Mouse (Mus musculus): ENCODE data around the gene Il4ra. TPM values are rescaled to one million over a fixed set of nuclear protein-coding genes. Genes with fewer than 3 reads are reported as not detected.

Il4ra gene
- polyA plus RNA-seq, 1 experiment: 23.0 TPM

GRCm38 (mm10) chr7:125541026-125541425 lies 10.9 kb upstream of the Il4ra start:
- WGBS: 26% methylated on average over 1 of the region's 1 CpGs
- Histone ChIP-seq H3K4me1 (ENCODE audit: control insufficient read depth, insufficient read depth, low read length) (peaks cover 18% of the 10 kb centered on the region), H3K4me3 (replicated peaks; ENCODE audit: control insufficient read depth, low read depth, low read length) (no peak overlapping the region), H3K27ac (ENCODE audit: control insufficient read depth, insufficient read depth, low read depth, low read length, poor library complexity) (no peak overlapping the region)
- no peak for TF ChIP-seq POLR2A (IDR thresholded peaks at IDR 0.05; ENCODE audit: borderline replicate concordance, control insufficient read depth, low read depth, low read length)
- TF ChIP-seq CTCF (IDR thresholded peaks at IDR 0.05; ENCODE audit: control insufficient read depth, insufficient read depth, low read length): no peak

GRCm38 (mm10) chr7:125541821-125542220 lies 10.1 kb upstream of the Il4ra start:
- H3K4me3 ChIP-seq (replicated peaks; ENCODE audit: control insufficient read depth, low read depth, low read length): no peak overlapping the region
- no peak overlapping the region; the same call in 1 of the 2 replicates for H3K27ac ChIP-seq (ENCODE audit: control insufficient read depth, insufficient read depth, low read depth, low read length, poor library complexity)
- H3K4me1 ChIP-seq (ENCODE audit: control insufficient read depth, insufficient read depth, low read length): peaks cover 18% of the 10 kb centered on the region
- TF ChIP-seq POLR2A (IDR thresholded peaks at IDR 0.05; ENCODE audit: borderline replicate concordance, control insufficient read depth, low read depth, low read length) (no peak), CTCF (IDR thresholded peaks at IDR 0.05; ENCODE audit: control insufficient read depth, insufficient read depth, low read length) (no peak)
- WGBS: 17% methylated on average over 2 of the region's 2 CpGs

GRCm38 (mm10) chr7:125542335-125543050 lies 9.4 kb upstream of the Il4ra start:
- Histone ChIP-seq H3K4me1 (ENCODE audit: control insufficient read depth, insufficient read depth, low read length) (peaks cover 18% of the 10 kb centered on the region), H3K27ac (ENCODE audit: control insufficient read depth, insufficient read depth, low read depth, low read length, poor library complexity) (peak overlapping the region; percentile 64), H3K4me3 (replicated peaks; ENCODE audit: control insufficient read depth, low read depth, low read length) (no peak overlapping the region)
- TF ChIP-seq CTCF (IDR thresholded peaks at IDR 0.05; ENCODE audit: control insufficient read depth, insufficient read depth, low read length): no peak
- no peak for TF ChIP-seq POLR2A (IDR thresholded peaks at IDR 0.05; ENCODE audit: borderline replicate concordance, control insufficient read depth, low read depth, low read length)
- 49% methylated on average over 11 of the region's 11 CpGs for WGBS

GRCm38 (mm10) chr7:125543497-125543896 lies 8.4 kb upstream of the Il4ra start:
- WGBS: 45% methylated on average over 3 of the region's 3 CpGs
- Histone ChIP-seq H3K4me1 (ENCODE audit: control insufficient read depth, insufficient read depth, low read length) (peaks cover 18% of the 10 kb centered on the region), H3K27ac (ENCODE audit: control insufficient read depth, insufficient read depth, low read depth, low read length, poor library complexity) (no peak overlapping the region), H3K4me3 (replicated peaks; ENCODE audit: control insufficient read depth, low read depth, low read length) (no peak overlapping the region)
- TF ChIP-seq POLR2A (IDR thresholded peaks at IDR 0.05; ENCODE audit: borderline replicate concordance, control insufficient read depth, low read depth, low read length): no peak
- TF ChIP-seq CTCF (IDR thresholded peaks at IDR 0.05; ENCODE audit: control insufficient read depth, insufficient read depth, low read length): no peak

GRCm38 (mm10) chr7:125545331-125545730 lies 6.6 kb upstream of the Il4ra start:
- Histone ChIP-seq H3K27ac (ENCODE audit: control insufficient read depth, insufficient read depth, low read depth, low read length, poor library complexity) (no peak overlapping the region), H3K4me3 (replicated peaks; ENCODE audit: control insufficient read depth, low read depth, low read length) (no peak overlapping the region), H3K4me1 (ENCODE audit: control insufficient read depth, insufficient read depth, low read length) (peaks cover 13% of the 10 kb centered on the region)
- WGBS: 80% methylated on average over 7 of the region's 7 CpGs
- TF ChIP-seq CTCF (IDR thresholded peaks at IDR 0.05; ENCODE audit: control insufficient read depth, insufficient read depth, low read length) (no peak), POLR2A (IDR thresholded peaks at IDR 0.05; ENCODE audit: borderline replicate concordance, control insufficient read depth, low read depth, low read length) (no peak)

- no peak for TF ChIP-seq CTCF (IDR thresholded peaks at IDR 0.05; ENCODE audit: control insufficient read depth, insufficient read depth, low read length)
- TF ChIP-seq POLR2A (IDR thresholded peaks at IDR 0.05; ENCODE audit: borderline replicate concordance, control insufficient read depth, low read depth, low read length): no peak
- WGBS: 85% methylated on average over 6 of the region's 6 CpGs
- H3K4me1 ChIP-seq (ENCODE audit: control insufficient read depth, insufficient read depth, low read length): peaks cover 14% of the 10 kb centered on the region
Measured at GRCm38 (mm10) chr7:125546727-125547126, 5.2 kb upstream of the Il4ra start.

GRCm38 (mm10) chr7:125549916-125550315 lies 2.0 kb upstream of the Il4ra start:
- Histone ChIP-seq H3K4me1 (ENCODE audit: control insufficient read depth, insufficient read depth, low read length) (peaks cover 11% of the 10 kb centered on the region), H3K27ac (ENCODE audit: control insufficient read depth, insufficient read depth, low read depth, low read length, poor library complexity) (no peak overlapping the region), H3K4me3 (replicated peaks; ENCODE audit: control insufficient read depth, low read depth, low read length) (no peak overlapping the region)
- no peak for TF ChIP-seq CTCF (IDR thresholded peaks at IDR 0.05; ENCODE audit: control insufficient read depth, insufficient read depth, low read length)
- TF ChIP-seq POLR2A (IDR thresholded peaks at IDR 0.05; ENCODE audit: borderline replicate concordance, control insufficient read depth, low read depth, low read length): no peak
- 84% methylated on average over 8 of the region's 8 CpGs for WGBS

More at GRCm38 (mm10) chr7:125546727-125547126, 5.2 kb upstream of the Il4ra start:
- Histone ChIP-seq H3K27ac (ENCODE audit: control insufficient read depth, insufficient read depth, low read depth, low read length, poor library complexity) (no peak overlapping the region), H3K4me3 (replicated peaks; ENCODE audit: control insufficient read depth, low read depth, low read length) (no peak overlapping the region)

- 48% methylated on average over 6 of the region's 6 CpGs for WGBS
- Histone ChIP-seq H3K27ac (ENCODE audit: control insufficient read depth, insufficient read depth, low read depth, low read length, poor library complexity) (peak overlapping the region; percentile 63; the same call in 1 of the 2 replicates), H3K4me3 (replicated peaks; ENCODE audit: control insufficient read depth, low read depth, low read length) (no peak overlapping the region), H3K4me1 (ENCODE audit: control insufficient read depth, insufficient read depth, low read length) (peaks cover 16% of the 10 kb centered on the region)
- TF ChIP-seq CTCF (IDR thresholded peaks at IDR 0.05; ENCODE audit: control insufficient read depth, insufficient read depth, low read length) (no peak), POLR2A (IDR thresholded peaks at IDR 0.05; ENCODE audit: borderline replicate concordance, control insufficient read depth, low read depth, low read length) (no peak)
Measured at GRCm38 (mm10) chr7:125550881-125551381, 989 bp upstream of the Il4ra start.

Data from bone marrow, adult 2 months (tissue).